Mouse (Mus musculus) liver, adult 2 months (tissue): Measurements from ENCODE around the gene Plekhg4.

Experiments
- CTCF ChIP-seq: fragments of 200-500 bp; IDR thresholded peaks from 2 replicates; pipeline ENCODE4 v1.5.1; 2011; ENCODE audit warnings: low read depth, low read length, control low read depth
- POLR2A ChIP-seq: fragments of 200-500 bp; IDR thresholded peaks from 2 replicates; pipeline ENCODE4 v1.6.1; 2011; ENCODE audit warnings: low read length, control low read depth; ENCODE audit not compliant: insufficient read depth; ENCODE audit errors: extremely low read depth

DNA sequence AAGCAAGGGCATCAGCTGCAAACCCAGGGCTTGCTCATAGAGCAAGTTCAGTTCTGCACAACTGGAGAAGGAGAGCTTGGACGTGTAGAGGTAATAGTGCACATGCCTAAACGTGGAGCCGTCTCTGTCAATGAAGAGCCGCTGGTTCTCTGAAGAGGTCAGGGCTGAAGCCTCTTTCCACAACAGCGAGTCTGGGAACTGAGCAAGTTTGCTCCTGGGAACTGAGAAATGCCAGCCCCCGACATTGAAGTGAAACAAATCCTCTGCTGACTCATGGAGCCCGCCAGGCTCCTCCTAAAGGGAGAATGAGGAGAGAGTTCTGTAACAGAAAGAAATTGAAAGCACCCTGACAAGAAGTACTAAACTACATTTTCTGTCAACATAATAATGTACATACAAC is 35.3 kb downstream of the Plekhg4 start:
- TF ChIP-seq CTCF (no peak), POLR2A (no peak)
